Comparison of ENCODE assay signal across 17 mouse cellular contexts in the genomic region with DNA sequence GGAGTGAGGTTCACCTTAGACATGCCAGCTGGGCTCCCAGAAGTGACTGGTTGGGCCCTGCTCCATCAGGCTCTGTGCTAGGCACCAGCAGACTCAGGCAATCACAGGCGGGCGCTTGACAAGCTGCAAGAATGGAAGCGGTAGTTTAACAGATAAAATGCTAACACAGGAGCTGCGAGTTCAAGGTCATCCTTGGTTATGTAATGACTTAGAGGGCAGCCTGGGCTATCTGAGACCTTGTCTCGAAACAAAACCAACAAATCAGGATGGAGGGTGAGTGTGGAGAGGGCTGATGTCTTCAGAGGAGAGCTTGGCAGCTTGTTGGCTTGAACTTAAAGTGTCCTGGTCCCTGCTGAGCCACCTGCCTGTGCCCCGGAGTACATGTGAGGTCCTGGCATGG.
"Had no signal": no experiment of that assay in that cellular context is flagged by ENCODE, and none has a peak within 500 bp of the region (broad histone marks: within the 10 kb centered on the region; RNA-seq: fewer than 3 reads in every experiment).

No protein-coding gene starts in this region.

- ATAC-seq: midbrain, embryonic 16.5 days had no signal

- H3K36me3 ChIP-seq: midbrain, embryonic 12.5 days; neural tube, embryonic 13.5 days; neural tube, embryonic 15.5 days; stomach, embryonic 15.5 days had no signal

- H3K4me3 ChIP-seq: midbrain, embryonic 12.5 days; myocyte; neural tube, embryonic 13.5 days; neural tube, embryonic 15.5 days; stomach, embryonic 15.5 days had no signal

- DNase-seq: lung, adult 18-20 months; lung, embryonic 14.5 days; lung, postnatal 10 days; lung, postnatal 4 days; midbrain, embryonic 14.5 days; retina, postnatal 1 day; right cerebral cortex, postnatal 14 days; thymus, adult 2 months; thymus, postnatal 25 days; thymus, postnatal 4 days had no signal

- H3K27ac ChIP-seq: midbrain, embryonic 12.5 days; neural tube, embryonic 13.5 days; neural tube, embryonic 15.5 days; stomach, embryonic 15.5 days; stomach, postnatal 0 days had no signal

- H3K4me1 ChIP-seq: midbrain, embryonic 12.5 days; neural tube, embryonic 13.5 days; neural tube, embryonic 15.5 days; stomach, embryonic 15.5 days had no signal

- H3K9ac ChIP-seq: lung, embryonic 14.5 days; midbrain, embryonic 12.5 days; neural tube, embryonic 13.5 days; neural tube, embryonic 15.5 days; stomach, embryonic 15.5 days had no signal

- H3K4me2 ChIP-seq: lung, embryonic 14.5 days; midbrain, embryonic 12.5 days; neural tube, embryonic 13.5 days; neural tube, embryonic 15.5 days; stomach, embryonic 15.5 days had no signal

- H3K9me3 ChIP-seq: midbrain, embryonic 12.5 days; neural tube, embryonic 13.5 days; neural tube, embryonic 15.5 days; stomach, embryonic 15.5 days had no signal

- H3K27me3 ChIP-seq: midbrain, embryonic 12.5 days; neural tube, embryonic 13.5 days; neural tube, embryonic 15.5 days; stomach, embryonic 15.5 days had no signal
